Mouse (Mus musculus) forebrain, embryonic 15.5 days (tissue): ENCODE measurements around the gene Pabpn1. TPM values are rescaled to one million over a fixed set of nuclear protein-coding genes. Genes with fewer than 3 reads are reported as not detected.

Source experiments
- ATAC-seq: fragments of 200-750 bp; cut with Nextera tagmentation; replicated peaks from 2 replicates; pipeline ENCODE4 v1.8.0; 2017; ENCODE audit warnings: mild to moderate bottlenecking, moderate TSS enrichment, moderate library complexity
- H3K27ac ChIP-seq: fragments of 300-500 bp; sonication (generic); replicated peaks from 2 replicates; pipeline ENCODE4 v1.5.1; 2015; ENCODE audit warnings: mild to moderate bottlenecking, inconsistent platforms
- H3K27me3 ChIP-seq: fragments of 300-500 bp; sonication (generic); 2 replicates; pipeline ENCODE4 v1.6.1; 2015; ENCODE audit warnings: inconsistent platforms
- H3K36me3 ChIP-seq: fragments of 300-500 bp; sonication (generic); 2 replicates; pipeline ENCODE4 v1.6.1; 2015; ENCODE audit warnings: mild to moderate bottlenecking, inconsistent platforms
- H3K4me1 ChIP-seq: fragments of 300-500 bp; sonication (generic); 2 replicates; pipeline ENCODE4 v1.6.1; 2015; ENCODE audit warnings: inconsistent platforms
- H3K4me2 ChIP-seq: fragments of 300-500 bp; sonication (generic); replicated peaks from 2 replicates; pipeline ENCODE4 v1.6.1; 2015; ENCODE audit warnings: mild to moderate bottlenecking, inconsistent platforms
- H3K4me3 ChIP-seq: fragments of 300-500 bp; sonication (generic); 2 replicates; pipeline ENCODE4 v1.5.1; 2015; ENCODE audit warnings: mild to moderate bottlenecking, inconsistent platforms
- H3K9ac ChIP-seq: fragments of 300-500 bp; sonication (generic); replicated peaks from 2 replicates; pipeline ENCODE4 v1.6.1; 2015; ENCODE audit warnings: mild to moderate bottlenecking, inconsistent platforms
- H3K9me3 ChIP-seq: fragments of 300-500 bp; sonication (generic); 2 replicates; pipeline ENCODE4 v1.6.1; 2016; ENCODE audit warnings: inconsistent platforms
- WGBS: fragments of 180-500 bp; shearing (Covaris S2); methylation state at CpG from one replicate; pipeline ENCODE4 v1.1.7; 2015; ENCODE audit warnings: mixed read lengths; 5-methylcytosine and 5-hydroxymethylcytosine counted together
- polyA plus RNA-seq: library from polyadenylated mRNA; unstranded; fragments of >200 nt; fragmentation: Nextera tagmentation; extraction: Ambion mirVana; gene quantifications from 2 replicates; pipeline ENCODE4 v1.2.1, GENCODE M21; 2015

Gene Pabpn1
- polyA plus RNA-seq, 1 experiment from 2014 or later = 163 TPM

- no peak for ATAC-seq
- Histone ChIP-seq H3K4me1 (peaks cover 24% of the 10 kb centered on the region), H3K9ac (no peak overlapping the region), H3K4me3 (no peak overlapping the region), H3K9me3 (no peaks in the 10 kb centered on the region), H3K27me3 (no peaks in the 10 kb centered on the region), H3K4me2 (no peak overlapping the region), H3K27ac (peak overlapping the region; percentile 31; the same call in 1 of the 2 replicates), H3K36me3 (peaks cover 36% of the 10 kb centered on the region)
- WGBS = 75% methylated on average over 2 of the region's 2 CpGs
These were observed 5.1 kb downstream of the Pabpn1 start for GRCm38 (mm10) chr14:54897445-54897844.

- H3K27ac ChIP-seq = peak overlapping the region; percentile 6; the same call in 1 of the 2 replicates
These were observed 8.1 kb downstream of the Pabpn1 start for GRCm38 (mm10) chr14:54900383-54900782.

GRCm38 (mm10) chr14:54903641-54904040 lies 11.3 kb downstream of the Pabpn1 start:
- Histone ChIP-seq H3K4me3 (no peak overlapping the region), H3K27me3 (no peaks in the 10 kb centered on the region), H3K9ac (no peak overlapping the region), H3K9me3 (no peaks in the 10 kb centered on the region), H3K4me2 (no peak overlapping the region), H3K27ac (no peak overlapping the region), H3K4me1 (no peaks in the 10 kb centered on the region), H3K36me3 (peaks cover 46% of the 10 kb centered on the region)
- ATAC-seq = no peak
- 90% methylated on average over 4 of the region's 4 CpGs for WGBS

More at GRCm38 (mm10) chr14:54900383-54900782, 8.1 kb downstream of the Pabpn1 start:
- H3K27me3 ChIP-seq = no peaks in the 10 kb centered on the region
- H3K4me2 ChIP-seq = no peak overlapping the region
- WGBS = under 1% methylated on average over 3 of the region's 3 CpGs
- no peak overlapping the region for H3K9ac ChIP-seq
- peak; percentile 59 for ATAC-seq
- peaks cover 18% of the 10 kb centered on the region for H3K4me1 ChIP-seq
- no peak overlapping the region for H3K4me3 ChIP-seq
- no peaks in the 10 kb centered on the region for H3K9me3 ChIP-seq
- H3K36me3 ChIP-seq = peaks cover 44% of the 10 kb centered on the region

GRCm38 (mm10) chr14:54908682-54909081 lies 16.4 kb downstream of the Pabpn1 start:
- H3K4me2 ChIP-seq = no peak overlapping the region
- H3K4me1 ChIP-seq = peaks cover 20% of the 10 kb centered on the region
- H3K4me3 ChIP-seq = no peak overlapping the region
- H3K27me3 ChIP-seq = no peaks in the 10 kb centered on the region
- 86% methylated on average over 7 of the region's 7 CpGs for WGBS
- H3K9ac ChIP-seq = no peak overlapping the region
- no peaks in the 10 kb centered on the region for H3K9me3 ChIP-seq
- ATAC-seq = no peak
- peaks cover 48% of the 10 kb centered on the region for H3K36me3 ChIP-seq
- no peak overlapping the region for H3K27ac ChIP-seq

GRCm38 (mm10) chr14:54912109-54912850 lies 20.0 kb downstream of the Pabpn1 start:
- Histone ChIP-seq H3K36me3 (peaks cover 27% of the 10 kb centered on the region), H3K4me1 (peaks cover 21% of the 10 kb centered on the region), H3K27ac (peak overlapping the region; percentile 87), H3K9me3 (no peaks in the 10 kb centered on the region), H3K27me3 (no peaks in the 10 kb centered on the region), H3K4me2 (peak overlapping the region; percentile 83), H3K4me3 (peak overlapping the region; percentile 74), H3K9ac (peak overlapping the region; percentile 84)
- peak; percentile 68 for ATAC-seq
- 2% methylated on average over 49 of the region's 69 CpGs for WGBS

GRCm38 (mm10) chr14:54912886-54913285 lies 20.6 kb downstream of the Pabpn1 start, which contains the start of gene Slc22a17:
Gene Slc22a17 (minus strand): TSS chr14:54913132.
- H3K4me1 ChIP-seq = peaks cover 21% of the 10 kb centered on the region
- peak within 1 kb of the TSS; percentile 84 for H3K9ac ChIP-seq
- peak within 1 kb of the TSS; percentile 83 for H3K4me2 ChIP-seq
- no peaks in the 10 kb centered on the region for H3K9me3 ChIP-seq
- WGBS = under 1% methylated on average over 26 of the region's 28 CpGs
- ATAC-seq = peak; percentile 97
- H3K27ac ChIP-seq = peak within 1 kb of the TSS; percentile 87
- H3K4me3 ChIP-seq = peak within 1 kb of the TSS; percentile 74
- peaks cover 22% of the 10 kb centered on the region for H3K36me3 ChIP-seq
- H3K27me3 ChIP-seq = no peaks in the 10 kb centered on the region

GRCm38 (mm10) chr14:54913343-54913742 lies 21.0 kb downstream of the Pabpn1 start:
- Histone ChIP-seq H3K36me3 (peaks cover 22% of the 10 kb centered on the region), H3K4me2 (peak overlapping the region; percentile 83), H3K9me3 (no peaks in the 10 kb centered on the region), H3K27ac (peak overlapping the region; percentile 87), H3K27me3 (no peaks in the 10 kb centered on the region), H3K4me1 (peaks cover 21% of the 10 kb centered on the region), H3K4me3 (peak overlapping the region; percentile 74), H3K9ac (peak overlapping the region; percentile 84)
- ATAC-seq = 0 out of 2 replicates have a peak, but pooled peaks have one; percentile 3
- 14% methylated on average over 10 of the region's 10 CpGs for WGBS

- no peak overlapping the region for H3K9ac ChIP-seq
- H3K27ac ChIP-seq = no peak overlapping the region
- no peak for ATAC-seq
- peaks cover 11% of the 10 kb centered on the region; the same call in 1 of the 2 replicates for H3K9me3 ChIP-seq
- H3K4me2 ChIP-seq = no peak overlapping the region
- H3K4me3 ChIP-seq = no peak overlapping the region
- no peaks in the 10 kb centered on the region for H3K27me3 ChIP-seq
- peaks cover 16% of the 10 kb centered on the region for H3K4me1 ChIP-seq
- 98% methylated on average over 16 of the region's 16 CpGs for WGBS
- peaks cover 42% of the 10 kb centered on the region for H3K36me3 ChIP-seq
These were observed 27.9 kb downstream of the Pabpn1 start for GRCm38 (mm10) chr14:54920076-54920685.

GRCm38 (mm10) chr14:54924641-54925348 lies 32.5 kb downstream of the Pabpn1 start:
- H3K4me3 ChIP-seq = peak overlapping the region; percentile 51
- peaks cover 20% of the 10 kb centered on the region for H3K36me3 ChIP-seq
- H3K9ac ChIP-seq = peak overlapping the region; percentile 78
- peaks cover 11% of the 10 kb centered on the region; the same call in 1 of the 2 replicates for H3K9me3 ChIP-seq
- peak; percentile 65 for ATAC-seq
- no peaks in the 10 kb centered on the region for H3K27me3 ChIP-seq
- 15% methylated on average over 7 of the region's 7 CpGs for WGBS
- H3K27ac ChIP-seq = peak overlapping the region; percentile 96
- H3K4me1 ChIP-seq = peaks cover 37% of the 10 kb centered on the region
- H3K4me2 ChIP-seq = peak overlapping the region; percentile 90

GRCm38 (mm10) chr14:54925349-54926342 lies 33.3 kb downstream of the Pabpn1 start, which contains the start of gene Efs:
Gene Efs (minus strand): TSS chr14:54926126.
- peak; percentile 67 for ATAC-seq
- Histone ChIP-seq H3K4me3 (peak within 1 kb of the TSS; percentile 51), H3K27ac (peak within 1 kb of the TSS; percentile 96), H3K36me3 (peaks cover 12% of the 10 kb centered on the region), H3K27me3 (no peaks in the 10 kb centered on the region), H3K9ac (peak within 1 kb of the TSS; percentile 78), H3K4me1 (peaks cover 37% of the 10 kb centered on the region), H3K4me2 (peak within 1 kb of the TSS; percentile 90), H3K9me3 (peaks cover 11% of the 10 kb centered on the region; the same call in 1 of the 2 replicates)
- WGBS = 1% methylated on average over 57 of the region's 57 CpGs
